Mouse (Mus musculus): ENCODE measurements at regions not wholly inside any gene's neighbourhood (a gene's known extent, or its start where the extent isn't known, plus 50 kb on each side); places are given as distances from the start of the nearest gene placed in this dataset.

DNA sequence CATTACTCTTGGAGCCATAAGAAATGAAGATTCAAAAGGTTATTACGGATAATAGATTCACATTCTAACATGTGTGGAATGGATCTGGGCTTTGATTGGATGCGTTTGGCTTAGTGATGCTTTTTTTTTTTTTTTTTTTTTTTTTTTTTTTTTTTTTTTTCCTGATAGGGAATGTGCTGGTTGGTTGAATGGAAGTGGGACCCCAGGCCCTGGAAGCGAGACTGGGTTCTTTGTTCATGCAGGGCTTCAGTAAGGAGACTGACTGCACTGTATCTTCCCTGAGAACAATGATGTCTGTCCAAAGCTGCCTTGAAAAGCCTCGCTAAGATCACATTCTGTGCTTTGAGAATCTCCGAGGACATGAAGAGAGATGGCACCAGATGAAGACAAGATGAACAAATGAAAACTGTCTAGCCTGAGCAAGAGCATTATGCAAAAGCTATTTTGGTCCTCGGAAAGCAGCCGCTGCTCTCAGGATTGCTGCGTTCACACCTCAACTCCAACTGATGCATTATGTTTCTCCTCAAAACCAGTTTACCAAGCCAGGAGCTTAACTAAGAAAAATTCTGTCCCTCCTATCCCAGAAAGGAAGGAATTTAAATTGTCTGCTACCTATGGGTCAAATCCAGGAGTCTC lies 1076.9 kb downstream of the Sorcs3 start:
- Histone ChIP-seq H3K4me3 (replicated peaks; ENCODE audit: insufficient read depth, low read depth, low read length) (no peak overlapping the region), H3K27ac (ENCODE audit: insufficient read depth, low read length) (no peak overlapping the region), H3K27me3 (ENCODE audit: control insufficient read depth, insufficient read depth, low read length) (no peaks in the 10 kb centered on the region), H3K4me1 (ENCODE audit: control insufficient read depth, insufficient read depth, low read length) (no peaks in the 10 kb centered on the region)
- no peak for DNase-seq
- WGBS, result 55% methylated on average over 8 of the region's 8 CpGs
- no peak for TF ChIP-seq POLR2A (IDR thresholded peaks at IDR 0.05; ENCODE audit: borderline replicate concordance, insufficient read depth, low read length)
- no peak for TF ChIP-seq CTCF (IDR thresholded peaks at IDR 0.05; ENCODE audit: borderline replicate concordance, insufficient read depth, low read depth, low read length)

DNA sequence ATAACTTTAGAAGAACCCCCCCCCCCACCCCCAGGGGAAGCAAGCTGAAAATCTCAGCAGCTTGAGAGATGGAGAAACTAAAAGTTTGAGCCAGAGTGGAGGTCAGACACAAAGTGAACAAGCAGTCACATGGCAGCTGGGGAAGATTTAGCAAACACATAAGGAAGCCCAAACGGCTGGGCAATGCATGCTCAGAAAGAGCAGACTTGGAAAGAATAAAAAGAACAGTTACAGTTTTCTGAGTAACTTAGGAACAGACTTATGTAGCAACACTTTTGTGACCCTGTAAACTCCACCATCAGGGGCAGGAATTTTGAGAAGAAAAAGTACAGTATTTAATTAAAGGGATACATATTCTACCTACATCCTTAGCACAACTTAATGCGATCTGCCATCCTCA lies 1089.2 kb downstream of the Sorcs3 start:
- WGBS, result 70% methylated on average over 2 of the region's 2 CpGs

DNA sequence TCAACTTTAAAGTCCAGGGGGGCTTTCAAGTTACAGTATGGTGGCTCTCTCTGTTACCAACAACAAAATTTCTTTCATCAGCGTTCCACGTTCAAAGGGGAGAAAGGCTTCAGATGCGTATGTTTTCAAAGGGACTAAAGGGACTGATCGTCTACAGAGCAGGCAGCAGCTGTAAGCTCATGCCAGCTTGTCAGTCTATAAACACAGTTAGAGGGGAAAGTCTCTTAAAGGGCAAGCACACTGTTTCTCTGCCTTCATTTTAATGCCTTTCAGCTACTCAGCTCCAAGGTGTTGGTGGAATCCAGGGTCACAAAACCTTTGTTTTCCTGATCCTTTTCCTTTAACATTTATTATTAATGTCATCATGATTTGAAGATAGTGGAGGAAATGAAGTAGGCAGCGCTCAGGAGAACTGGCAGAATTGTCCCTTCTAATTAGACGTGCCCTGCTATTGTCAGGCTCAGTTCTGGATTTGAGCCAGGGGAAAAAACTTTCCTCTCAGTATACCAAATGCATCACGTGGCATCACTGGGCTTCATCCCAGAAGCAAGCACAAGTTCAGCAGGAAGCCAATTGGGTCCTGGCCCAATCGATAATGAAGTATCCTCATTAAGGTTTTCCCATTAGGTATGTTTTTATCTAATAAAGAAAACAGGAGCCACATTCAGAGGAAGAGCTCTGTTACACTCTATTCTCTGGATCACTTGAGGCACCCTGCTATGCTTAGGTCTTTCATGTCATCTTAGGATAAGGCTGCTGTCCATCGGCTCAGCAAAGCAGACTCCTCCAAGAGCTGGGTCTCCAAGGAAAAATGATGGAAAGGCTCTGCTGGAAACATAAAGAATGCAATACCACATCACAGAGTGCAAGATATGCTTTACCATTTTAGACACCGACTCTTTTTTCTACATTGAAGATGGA lies 1093.8 kb downstream of the Sorcs3 start:
- no peak for TF ChIP-seq POLR2A (IDR thresholded peaks at IDR 0.05; ENCODE audit: borderline replicate concordance, insufficient read depth, low read length)
- no peak for TF ChIP-seq CTCF (IDR thresholded peaks at IDR 0.05; ENCODE audit: borderline replicate concordance, insufficient read depth, low read depth, low read length)
- peak in 1 of 2 experiments; percentile 4 for DNase-seq
- Histone ChIP-seq H3K4me1 (ENCODE audit: control insufficient read depth, insufficient read depth, low read length) (no peaks in the 10 kb centered on the region), H3K27me3 (ENCODE audit: control insufficient read depth, insufficient read depth, low read length) (no peaks in the 10 kb centered on the region), H3K4me3 (replicated peaks; ENCODE audit: insufficient read depth, low read depth, low read length) (no peak overlapping the region), H3K27ac (ENCODE audit: insufficient read depth, low read length) (no peak overlapping the region)
- 6% methylated on average over 10 of the region's 10 CpGs for WGBS

More for the DNA sequence above, 1089.2 kb downstream of the Sorcs3 start:
- TF ChIP-seq CTCF (IDR thresholded peaks at IDR 0.05; ENCODE audit: borderline replicate concordance, insufficient read depth, low read depth, low read length) (no peak), POLR2A (IDR thresholded peaks at IDR 0.05; ENCODE audit: borderline replicate concordance, insufficient read depth, low read length) (no peak)
- no peak overlapping the region for H3K4me3 ChIP-seq (replicated peaks; ENCODE audit: insufficient read depth, low read depth, low read length)
- no peaks in the 10 kb centered on the region for H3K4me1 ChIP-seq (ENCODE audit: control insufficient read depth, insufficient read depth, low read length)
- no peaks in the 10 kb centered on the region for H3K27me3 ChIP-seq (ENCODE audit: control insufficient read depth, insufficient read depth, low read length)
- no peak for DNase-seq
- no peak overlapping the region for H3K27ac ChIP-seq (ENCODE audit: insufficient read depth, low read length)

DNA sequence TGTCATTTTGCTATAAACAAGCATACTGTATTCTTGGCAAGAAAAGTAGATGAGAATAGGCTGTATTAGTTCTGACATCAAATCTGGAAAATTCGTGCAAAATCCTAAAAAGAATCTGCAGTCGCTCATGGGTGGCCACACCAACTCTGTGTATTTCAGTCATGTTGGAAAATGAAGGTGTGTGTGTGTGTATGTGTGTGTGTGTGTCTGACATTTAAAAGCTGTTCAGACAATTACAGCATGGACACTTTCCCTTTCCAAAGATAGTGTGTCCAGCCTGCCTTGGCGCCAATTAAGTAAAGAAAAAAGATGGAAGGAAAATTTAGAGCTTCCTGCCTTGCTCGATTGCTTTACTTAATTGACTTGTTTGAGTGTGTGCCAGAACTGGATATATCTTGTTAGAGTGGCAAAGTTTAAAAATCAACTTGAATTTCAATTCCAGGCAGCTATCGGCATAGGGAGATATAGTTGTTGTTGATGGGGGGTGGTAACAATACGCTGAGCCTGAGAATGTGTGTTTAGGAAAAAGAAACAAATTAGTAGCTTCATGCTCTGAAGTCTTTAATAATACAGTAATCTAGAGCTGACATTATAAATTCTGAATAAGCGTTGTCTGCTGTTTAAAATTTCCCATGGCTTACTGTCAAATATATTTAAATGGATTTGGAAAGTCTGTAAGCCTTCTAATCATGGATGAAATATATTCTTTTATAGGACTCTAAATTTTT lies 1095.7 kb downstream of the Sorcs3 start:
- Histone ChIP-seq H3K27ac (ENCODE audit: insufficient read depth, low read length) (no peak overlapping the region), H3K4me3 (replicated peaks; ENCODE audit: insufficient read depth, low read depth, low read length) (no peak overlapping the region), H3K27me3 (ENCODE audit: control insufficient read depth, insufficient read depth, low read length) (no peaks in the 10 kb centered on the region), H3K4me1 (ENCODE audit: control insufficient read depth, insufficient read depth, low read length) (no peaks in the 10 kb centered on the region)
- TF ChIP-seq CTCF (IDR thresholded peaks at IDR 0.05; ENCODE audit: borderline replicate concordance, insufficient read depth, low read depth, low read length) (no peak), POLR2A (IDR thresholded peaks at IDR 0.05; ENCODE audit: borderline replicate concordance, insufficient read depth, low read length) (no peak)
- no peak for DNase-seq
- 34% methylated on average over 7 of the region's 7 CpGs for WGBS

DNA sequence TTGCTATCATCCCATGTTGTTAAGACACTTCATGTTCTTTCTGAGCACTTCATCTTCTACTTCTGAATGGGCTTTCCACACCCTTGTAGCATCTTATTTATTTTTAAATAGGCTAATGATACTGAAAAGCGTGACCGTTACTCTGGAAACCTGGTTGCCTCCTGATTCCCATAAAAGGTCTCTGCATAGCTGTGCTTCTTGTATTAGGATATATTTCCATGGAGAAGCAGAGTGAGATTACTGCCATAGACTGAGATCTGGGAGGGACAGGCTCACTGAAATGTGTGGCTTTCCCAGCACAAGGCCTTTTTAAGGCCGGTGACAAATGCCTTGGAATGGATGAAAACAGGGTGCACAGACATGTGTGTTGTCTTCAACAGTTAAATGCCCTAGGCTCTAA lies 1100.0 kb downstream of the Sorcs3 start:
- no peak for DNase-seq
- TF ChIP-seq POLR2A (IDR thresholded peaks at IDR 0.05; ENCODE audit: borderline replicate concordance, insufficient read depth, low read length), result no peak
- no peak for TF ChIP-seq CTCF (IDR thresholded peaks at IDR 0.05; ENCODE audit: borderline replicate concordance, insufficient read depth, low read depth, low read length)
- Histone ChIP-seq H3K27me3 (ENCODE audit: control insufficient read depth, insufficient read depth, low read length) (no peaks in the 10 kb centered on the region), H3K4me3 (replicated peaks; ENCODE audit: insufficient read depth, low read depth, low read length) (no peak overlapping the region), H3K27ac (ENCODE audit: insufficient read depth, low read length) (no peak overlapping the region), H3K4me1 (ENCODE audit: control insufficient read depth, insufficient read depth, low read length) (no peaks in the 10 kb centered on the region)
- 72% methylated on average over 3 of the region's 3 CpGs for WGBS

DNA sequence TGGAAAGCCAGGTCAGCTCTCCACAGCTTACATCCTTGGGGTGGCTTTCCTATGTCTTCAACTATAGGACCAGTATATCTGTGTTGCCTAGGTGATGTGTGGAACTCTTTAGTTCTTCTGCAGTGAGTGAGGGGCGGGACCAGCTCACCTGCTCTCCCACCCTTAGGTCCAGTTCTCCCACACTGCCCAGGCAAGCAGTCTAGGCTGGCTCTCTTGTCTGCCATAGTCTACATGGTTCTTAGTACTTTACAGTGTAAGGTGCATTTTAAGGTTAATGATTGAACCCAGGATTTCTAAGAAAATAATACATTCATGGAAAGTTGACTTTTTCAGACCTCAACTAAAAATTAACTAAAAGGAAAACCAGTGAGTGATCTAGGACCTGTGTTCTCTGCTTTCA lies 1108.4 kb downstream of the Sorcs3 start:
- WGBS, result 81% methylated on average over 1 of the region's 1 CpGs
- H3K4me1 ChIP-seq (ENCODE audit: control insufficient read depth, insufficient read depth, low read length), result no peaks in the 10 kb centered on the region

DNA sequence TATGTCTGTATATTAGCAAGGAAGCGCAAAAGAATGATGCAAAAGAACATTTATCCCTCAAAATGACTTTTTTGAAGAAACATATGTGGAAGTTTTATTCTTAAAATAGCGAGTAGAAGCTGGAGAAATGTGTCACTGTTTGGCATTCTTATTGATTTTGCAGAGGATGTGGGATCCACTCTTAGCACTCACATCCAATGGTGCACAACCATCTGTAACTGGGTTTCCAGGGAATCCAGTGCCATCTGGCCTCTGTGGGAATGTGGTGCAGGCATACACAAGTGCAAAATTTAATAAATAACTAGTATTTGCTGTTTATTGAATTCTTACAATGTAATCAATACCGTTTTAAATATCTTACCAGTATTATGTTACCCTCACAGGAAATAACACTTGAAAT lies 1153.8 kb downstream of the Sorcs3 start:
- no peak for DNase-seq
- WGBS, result 81% methylated on average over 3 of the region's 3 CpGs
- TF ChIP-seq POLR2A (IDR thresholded peaks at IDR 0.05; ENCODE audit: borderline replicate concordance, insufficient read depth, low read length) (no peak), CTCF (IDR thresholded peaks at IDR 0.05; ENCODE audit: borderline replicate concordance, insufficient read depth, low read depth, low read length) (no peak)
- Histone ChIP-seq H3K27ac (ENCODE audit: insufficient read depth, low read length) (no peak overlapping the region), H3K4me1 (ENCODE audit: control insufficient read depth, insufficient read depth, low read length) (no peaks in the 10 kb centered on the region), H3K27me3 (ENCODE audit: control insufficient read depth, insufficient read depth, low read length) (no peaks in the 10 kb centered on the region), H3K4me3 (replicated peaks; ENCODE audit: insufficient read depth, low read depth, low read length) (no peak overlapping the region)

More for the DNA sequence above, 1108.4 kb downstream of the Sorcs3 start:
- TF ChIP-seq CTCF (IDR thresholded peaks at IDR 0.05; ENCODE audit: borderline replicate concordance, insufficient read depth, low read depth, low read length), result no peak
- TF ChIP-seq POLR2A (IDR thresholded peaks at IDR 0.05; ENCODE audit: borderline replicate concordance, insufficient read depth, low read length), result no peak
- H3K4me3 ChIP-seq (replicated peaks; ENCODE audit: insufficient read depth, low read depth, low read length), result no peak overlapping the region
- H3K27me3 ChIP-seq (ENCODE audit: control insufficient read depth, insufficient read depth, low read length), result no peaks in the 10 kb centered on the region; the same call in 1 of the 2 replicates
- H3K27ac ChIP-seq (ENCODE audit: insufficient read depth, low read length), result no peak overlapping the region
- DNase-seq, result no peak

Data from cerebellum, adult 2 months (tissue).